ENCODE assay signal across 10 mouse cellular contexts in genomic region chr1:164460921-164461697, GRCm38 (mm10). TPM values are rescaled to one million over a fixed set of nuclear protein-coding genes. Genes with fewer than 3 reads are reported as not detected.
DNase-seq lines count a peak whose midpoint lies in the region; ATAC-seq and TF ChIP-seq lines count a peak whose summit lies in the region.
"Had no signal": no experiment of that assay in that cellular context is flagged by ENCODE, and none has a peak within 500 bp of the region (broad histone marks: within the 10 kb centered on the region; RNA-seq: fewer than 3 reads in every experiment).

No protein-coding gene starts in this region.

- peak overlapping the region; percentile 30 for H3K4me3 ChIP-seq in heart, embryonic 13.5 days
- 0 out of 2 replicates have a peak overlapping the region, but pooled peaks have one; percentile 9 for H3K4me3 ChIP-seq in intestine, embryonic 15.5 days (replicated peaks)
- H3K4me3 ChIP-seq in lung, postnatal 0 days (ENCODE audit: low read depth, low read length) = no peak overlapping the region
- H3K4me3 ChIP-seq: limb, embryonic 15.5 days had no signal

- no peak for TF ChIP-seq CTCF in lung, postnatal 0 days (IDR thresholded peaks at IDR 0.05)

- WGBS in heart, embryonic 13.5 days = 59% methylated on average over 13 of the region's 13 CpGs
- WGBS in intestine, embryonic 15.5 days = 56% methylated on average over 13 of the region's 13 CpGs
- 44% methylated on average over 13 of the region's 13 CpGs for WGBS in lung, postnatal 0 days

- no peaks in the 10 kb centered on the region for H3K36me3 ChIP-seq in heart, embryonic 13.5 days
- no peaks in the 10 kb centered on the region for H3K36me3 ChIP-seq in intestine, embryonic 15.5 days
- H3K36me3 ChIP-seq in lung, postnatal 0 days (ENCODE audit: insufficient read depth, low read length) = no peaks in the 10 kb centered on the region
- H3K36me3 ChIP-seq: limb, embryonic 15.5 days had no signal

- DNase-seq in heart, adult 8-10 months (ENCODE audit: low spot score) = no peak
- DNase-seq in MN1 (ENCODE audit: low spot score) = peak; percentile 13
- peak; percentile 86 for DNase-seq in lung, postnatal 0 days (ENCODE audit: low spot score)
- no peak for DNase-seq in T-cell, adult 2 months (ENCODE audit: low spot score)
- no peak for DNase-seq in ovary, postnatal 10 days (ENCODE audit: low spot score)
- DNase-seq in spleen, adult 12 weeks (ENCODE audit: low spot score) = no peak

- H3K27me3 ChIP-seq in heart, embryonic 13.5 days (replicated peaks) = peaks cover 26% of the 10 kb centered on the region
- peaks cover 9% of the 10 kb centered on the region for H3K27me3 ChIP-seq in intestine, embryonic 15.5 days (replicated peaks)
- 0 out of 2 replicates have a peak, but pooled peaks cover 3% of the 10 kb centered on the region for H3K27me3 ChIP-seq in lung, postnatal 0 days (replicated peaks; ENCODE audit: insufficient read depth, low read length)
- H3K27me3 ChIP-seq: Patski had no signal

- H3K4me2 ChIP-seq in heart, embryonic 13.5 days = peak overlapping the region; percentile 75
- peak overlapping the region; percentile 79 for H3K4me2 ChIP-seq in intestine, embryonic 15.5 days (replicated peaks)
- peak overlapping the region; percentile 14; the same call in 1 of the 2 replicates for H3K4me2 ChIP-seq in lung, postnatal 0 days (replicated peaks; ENCODE audit: low read depth, low read length)
- H3K4me2 ChIP-seq: limb, embryonic 15.5 days had no signal

- H3K27ac ChIP-seq in heart, embryonic 13.5 days (replicated peaks) = peak overlapping the region; percentile 90
- H3K27ac ChIP-seq in intestine, embryonic 15.5 days = peak overlapping the region; percentile 84
- H3K27ac ChIP-seq in lung, postnatal 0 days (ENCODE audit: low read length) = peak overlapping the region; percentile 60
- H3K27ac ChIP-seq: limb, embryonic 15.5 days had no signal

- no peak for ATAC-seq in heart, embryonic 13.5 days (ENCODE audit: extremely low read depth, insufficient number of reproducible peaks, low FRiP score, low TSS enrichment)
- peak; percentile 64 for ATAC-seq in intestine, embryonic 15.5 days
- ATAC-seq in lung, postnatal 0 days = peak; percentile 47

- no peaks in the 10 kb centered on the region for H3K9me3 ChIP-seq in heart, embryonic 13.5 days
- no peaks in the 10 kb centered on the region for H3K9me3 ChIP-seq in intestine, embryonic 15.5 days
- H3K9me3 ChIP-seq in lung, postnatal 0 days (ENCODE audit: low read length) = no peaks in the 10 kb centered on the region
- H3K9me3 ChIP-seq: limb, embryonic 15.5 days had no signal

- H3K9ac ChIP-seq in heart, embryonic 13.5 days = peak overlapping the region; percentile 71
- peak overlapping the region; percentile 26; the same call in 1 of the 2 replicates for H3K9ac ChIP-seq in intestine, embryonic 15.5 days
- H3K9ac ChIP-seq in lung, postnatal 0 days (replicated peaks; ENCODE audit: low read depth) = no peak overlapping the region
- H3K9ac ChIP-seq: limb, embryonic 15.5 days had no signal

- H3K4me1 ChIP-seq in heart, embryonic 13.5 days = peaks cover 44% of the 10 kb centered on the region
- H3K4me1 ChIP-seq in intestine, embryonic 15.5 days (replicated peaks) = peaks cover 12% of the 10 kb centered on the region
- H3K4me1 ChIP-seq in lung, postnatal 0 days (ENCODE audit: insufficient read depth, low read depth, low read length) = no peaks in the 10 kb centered on the region

- peak; percentile 92 for TF ChIP-seq EP300 in lung, postnatal 0 days (IDR thresholded peaks at IDR 0.05)

RNA-seq across cellular contexts. Expression of gene Atp1b1, which starts 3.0 kb away (rescaled TPM):
- 293 and 324 TPM in 2 replicates for polyA plus RNA-seq in heart, embryonic 13.5 days (2015; fragmentation: Nextera tagmentation; extraction: Ambion mirVana)
- 100 to 1,000 TPM; 315 to 378 (median 343) TPM for total RNA-seq in heart, adult 8-10 months (2022)
- polyA plus RNA-seq in intestine, embryonic 15.5 days (2015; fragmentation: Nextera tagmentation; extraction: Ambion mirVana) = 203 TPM in 2 replicates
- polyA plus RNA-seq in lung, postnatal 0 days (2015; fragmentation: Nextera tagmentation; extraction: Ambion mirVana) = 359 and 444 TPM in 2 replicates

Comparison
In these comparisons a context has a peak if more than half of its experiments do, and no peak if none do; other contexts are left out.
1. H3K4me2 ChIP-seq: peak in every context shown above with its lines; median percentile 79 in intestine, embryonic 15.5 days; 75 in heart, embryonic 13.5 days; 14 in lung, postnatal 0 days.
2. DNase-seq: peak in MN1 (single experiment) and lung, postnatal 0 days (single experiment); none in heart, adult 8-10 months (single experiment), T-cell, adult 2 months (single experiment), ovary, postnatal 10 days (single experiment) and spleen, adult 12 weeks (single experiment).
3. Peak in every context shown above with its lines, with median percentiles within 50 percentile points of each other: H3K27ac ChIP-seq.